Mouse (Mus musculus) liver, embryonic 15.5 days (tissue): Measurements from ENCODE around the gene Tpm4. TPM values are rescaled to one million over a fixed set of nuclear protein-coding genes. Genes with fewer than 3 reads are reported as not detected.
A peak's percentile ranks its signal among the peaks of the same experiment; 100 is the strongest.
"Not testable (repeated sequence)": the region's sequence is repeated elsewhere in the genome, so short reads cannot be mapped to it uniquely, and the experiment has no call there.

Experiments used
- ATAC-seq: fragments of 200-750 bp; cut with Nextera tagmentation; 2 replicates; pipeline ENCODE4 v1.8.0; 2017; ENCODE audit warnings: moderate number of reproducible peaks, mild to moderate bottlenecking, moderate library complexity; ENCODE audit not compliant: insufficient read depth
- H3K27ac ChIP-seq: fragments of 300-500 bp; sonication (generic); replicated peaks from 2 replicates; pipeline ENCODE4 v1.5.1; 2015; ENCODE audit warnings: mild to moderate bottlenecking, inconsistent platforms
- H3K27me3 ChIP-seq: fragments of 300-500 bp; sonication (generic); 2 replicates; pipeline ENCODE4 v1.6.1; 2015; ENCODE audit warnings: mild to moderate bottlenecking, inconsistent platforms
- H3K36me3 ChIP-seq: fragments of 300-500 bp; sonication (generic); replicated peaks from 2 replicates; pipeline ENCODE4 v1.6.1; 2015; ENCODE audit warnings: moderate library complexity, mild to moderate bottlenecking, inconsistent platforms
- H3K4me1 ChIP-seq: fragments of 300-500 bp; sonication (generic); replicated peaks from 2 replicates; pipeline ENCODE4 v1.6.1; 2015; ENCODE audit warnings: inconsistent platforms
- H3K4me2 ChIP-seq: fragments of 300-500 bp; sonication (generic); 2 replicates; pipeline ENCODE4 v1.6.1; 2015; ENCODE audit warnings: moderate library complexity, mild to moderate bottlenecking, inconsistent platforms
- H3K4me3 ChIP-seq: fragments of 300-500 bp; sonication (generic); replicated peaks from 2 replicates; pipeline ENCODE4 v1.5.1; 2015; ENCODE audit warnings: mild to moderate bottlenecking, inconsistent platforms
- H3K9ac ChIP-seq: fragments of 300-500 bp; sonication (generic); 2 replicates; pipeline ENCODE4 v1.6.1; 2015; ENCODE audit warnings: moderate library complexity, mild to moderate bottlenecking, inconsistent platforms
- H3K9me3 ChIP-seq: fragments of 300-500 bp; sonication (generic); replicated peaks from 2 replicates; pipeline ENCODE4 v1.6.1; 2016; ENCODE audit warnings: inconsistent platforms
- WGBS: fragments of 180-500 bp; shearing (Covaris S2); methylation state at CpG from one replicate; pipeline ENCODE4 v1.1.7; 2015; ENCODE audit warnings: mixed read lengths; ENCODE audit not compliant: insufficient replicate concordance; 5-methylcytosine and 5-hydroxymethylcytosine counted together
- polyA plus RNA-seq: library from polyadenylated mRNA; unstranded; fragments of >200 nt; fragmentation: Nextera tagmentation; extraction: Ambion mirVana; gene quantifications from 2 replicates; pipeline ENCODE4 v1.2.1, GENCODE M21; 2015

The Tpm4 gene
- 80.7 and 82.6 TPM in 2 replicates for polyA plus RNA-seq

GRCm38 (mm10) chr8:72134756-72135445 lies at the start of gene Tpm4:
Tpm4 (plus strand) TSS chr8:72134975.
- Histone ChIP-seq H3K27ac (peak within 1 kb of the TSS; percentile 78), H3K4me1 (peaks cover 25% of the 10 kb centered on the region), H3K36me3 (peaks cover 16% of the 10 kb centered on the region), H3K27me3 (peaks cover 52% of the 10 kb centered on the region), H3K9me3 (no peaks in the 10 kb centered on the region), H3K4me3 (peak within 1 kb of the TSS; percentile 63), H3K9ac (peak within 1 kb of the TSS; percentile 59), H3K4me2 (peak within 1 kb of the TSS; percentile 72)
- ATAC-seq: peak; percentile 69
- 2% methylated on average over 49 of the region's 49 CpGs for WGBS

DNA sequence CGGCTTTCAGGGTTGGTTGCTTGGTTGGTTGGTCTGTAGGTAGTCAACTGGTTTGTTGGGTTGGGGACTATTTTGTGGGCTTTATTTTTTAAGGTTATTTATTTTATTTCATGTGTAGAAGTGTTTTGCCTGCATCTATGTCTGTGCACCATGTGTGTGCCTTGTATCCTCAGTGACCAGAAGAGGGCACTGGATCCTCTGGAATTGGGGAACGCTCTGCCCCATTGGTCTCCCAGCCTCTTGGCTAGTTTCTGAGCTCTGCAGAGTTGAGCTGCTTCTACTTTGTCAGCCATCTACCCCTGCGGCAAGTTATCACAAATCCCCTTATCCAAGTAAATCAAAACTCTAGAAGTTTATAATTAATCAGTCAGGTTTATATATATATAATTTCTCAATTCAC lies 47.2 kb upstream of the Tpm4 start:
- H3K27me3 ChIP-seq, H3K9me3 ChIP-seq, H3K27ac ChIP-seq, H3K4me1 ChIP-seq, H3K4me2 ChIP-seq, H3K36me3 ChIP-seq, H3K4me3 ChIP-seq, H3K9ac ChIP-seq, ATAC-seq: not testable (repeated sequence)
- 57% methylated on average over 3 of the region's 3 CpGs for WGBS

GRCm38 (mm10) chr8:72096721-72097120 lies 38.1 kb upstream of the Tpm4 start:
- not testable (repeated sequence) for H3K9ac ChIP-seq, H3K4me1 ChIP-seq, H3K4me2 ChIP-seq, H3K4me3 ChIP-seq, H3K27ac ChIP-seq, H3K36me3 ChIP-seq, H3K9me3 ChIP-seq, H3K27me3 ChIP-seq, ATAC-seq

DNA sequence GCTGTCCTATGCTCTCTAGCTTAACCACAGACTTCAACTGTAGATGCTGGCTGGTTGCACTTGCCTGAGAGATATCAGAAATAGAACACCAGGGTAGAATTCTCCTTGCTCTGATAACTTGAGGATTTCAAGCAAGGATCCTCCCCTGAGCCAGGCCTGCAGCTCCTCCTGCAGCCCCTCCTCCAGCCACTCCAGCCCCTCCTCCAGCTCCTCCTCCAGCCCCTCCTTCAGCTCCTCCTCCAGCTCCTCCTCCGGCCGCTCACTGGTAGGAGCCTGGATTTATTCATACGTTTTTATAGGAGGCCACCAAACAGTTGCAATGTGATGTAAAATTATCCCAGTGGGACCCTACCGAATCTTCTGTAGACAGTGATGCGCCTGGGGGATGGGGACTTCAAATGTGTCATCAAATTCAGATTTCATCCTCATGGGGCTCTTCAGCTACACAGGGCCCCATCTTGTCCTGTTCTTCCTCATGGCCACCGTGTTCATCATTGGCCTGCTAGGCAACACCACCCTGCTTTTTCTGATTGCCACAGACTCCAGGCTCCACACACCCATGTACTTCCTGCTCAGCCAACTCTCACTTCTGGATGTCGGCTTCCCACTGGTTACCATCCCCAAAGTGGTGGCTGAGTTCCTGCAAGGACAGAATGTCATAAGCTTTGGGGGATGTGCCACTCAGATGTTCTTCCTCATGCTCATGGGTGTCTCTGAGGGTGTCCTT lies 35.2 kb upstream of the Tpm4 start:
- not testable (repeated sequence) for H3K4me2 ChIP-seq, ATAC-seq, H3K4me1 ChIP-seq, H3K36me3 ChIP-seq, H3K9me3 ChIP-seq, H3K4me3 ChIP-seq, H3K27me3 ChIP-seq, H3K9ac ChIP-seq, H3K27ac ChIP-seq
- WGBS: 52% methylated on average over 6 of the region's 7 CpGs

DNA sequence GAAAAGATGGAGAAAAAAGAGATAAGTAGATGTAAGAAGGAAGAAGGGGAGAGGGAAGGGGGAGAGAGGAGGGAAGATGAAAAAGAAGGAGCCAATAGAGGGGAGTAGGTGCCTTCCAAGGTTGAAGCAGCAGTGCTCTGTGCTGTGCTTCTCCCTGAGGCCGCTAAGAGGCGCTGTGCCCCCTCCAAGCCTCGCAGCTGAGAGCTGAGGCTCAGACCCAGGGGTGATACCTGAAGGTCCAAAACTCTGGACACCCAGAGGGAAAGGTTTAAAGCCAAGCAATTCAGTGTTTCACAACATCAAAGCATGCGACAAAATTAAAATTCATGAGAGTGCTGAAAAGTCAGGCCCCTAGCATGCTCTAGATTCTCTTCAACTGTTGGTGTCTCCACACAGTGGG lies 29.6 kb upstream of the Tpm4 start:
- H3K36me3 ChIP-seq: no peaks in the 10 kb centered on the region
- no peaks in the 10 kb centered on the region for H3K27me3 ChIP-seq
- no peak for ATAC-seq
- H3K9me3 ChIP-seq: no peaks in the 10 kb centered on the region
- H3K9ac ChIP-seq: no peak overlapping the region
- H3K4me3 ChIP-seq: no peak overlapping the region
- H3K4me2 ChIP-seq: no peak overlapping the region
- no peak overlapping the region for H3K27ac ChIP-seq
- WGBS: 15% methylated on average over 4 of the region's 4 CpGs
- no peaks in the 10 kb centered on the region for H3K4me1 ChIP-seq

GRCm38 (mm10) chr8:72106740-72107139 lies 28.0 kb upstream of the Tpm4 start, which contains the start of gene Olfr374:
Olfr374 (plus strand) TSS chr8:72107040.
- H3K4me2 ChIP-seq: no peak within 1 kb of the TSS
- H3K9me3 ChIP-seq: no peaks in the 10 kb centered on the region
- H3K4me1 ChIP-seq: no peaks in the 10 kb centered on the region
- H3K9ac ChIP-seq: no peak within 1 kb of the TSS
- WGBS: 83% methylated on average over 3 of the region's 3 CpGs
- no peaks in the 10 kb centered on the region for H3K36me3 ChIP-seq
- ATAC-seq: no peak
- H3K27ac ChIP-seq: no peak within 1 kb of the TSS
- H3K27me3 ChIP-seq: no peaks in the 10 kb centered on the region
- no peak within 1 kb of the TSS for H3K4me3 ChIP-seq

- Histone ChIP-seq H3K36me3 (no peaks in the 10 kb centered on the region), H3K27me3 (no peaks in the 10 kb centered on the region), H3K9me3 (no peaks in the 10 kb centered on the region), H3K4me3 (no peak overlapping the region), H3K4me1 (no peaks in the 10 kb centered on the region), H3K4me2 (no peak overlapping the region), H3K27ac (no peak overlapping the region), H3K9ac (no peak overlapping the region)
- WGBS: 47% methylated on average over 6 of the region's 6 CpGs
- no peak for ATAC-seq
Observed at GRCm38 (mm10) chr8:72110876-72111275, 23.9 kb upstream of the Tpm4 start.

GRCm38 (mm10) chr8:72112486-72112885 lies 22.3 kb upstream of the Tpm4 start:
- H3K9ac ChIP-seq: no peak overlapping the region

GRCm38 (mm10) chr8:72115202-72115601 lies 19.6 kb upstream of the Tpm4 start:
- WGBS: 63% methylated on average over 2 of the region's 2 CpGs
- Histone ChIP-seq H3K9me3 (no peaks in the 10 kb centered on the region), H3K4me1 (no peaks in the 10 kb centered on the region), H3K9ac (no peak overlapping the region), H3K27me3 (no peaks in the 10 kb centered on the region), H3K27ac (no peak overlapping the region), H3K4me2 (no peak overlapping the region), H3K4me3 (no peak overlapping the region), H3K36me3 (no peaks in the 10 kb centered on the region)
- ATAC-seq: no peak

More at GRCm38 (mm10) chr8:72112486-72112885, 22.3 kb upstream of the Tpm4 start:
- Histone ChIP-seq H3K4me1 (no peaks in the 10 kb centered on the region), H3K4me2 (no peak overlapping the region), H3K27me3 (no peaks in the 10 kb centered on the region), H3K9me3 (no peaks in the 10 kb centered on the region), H3K4me3 (no peak overlapping the region), H3K36me3 (no peaks in the 10 kb centered on the region), H3K27ac (no peak overlapping the region)
- ATAC-seq: no peak
- WGBS: 45% methylated on average over 3 of the region's 3 CpGs

DNA sequence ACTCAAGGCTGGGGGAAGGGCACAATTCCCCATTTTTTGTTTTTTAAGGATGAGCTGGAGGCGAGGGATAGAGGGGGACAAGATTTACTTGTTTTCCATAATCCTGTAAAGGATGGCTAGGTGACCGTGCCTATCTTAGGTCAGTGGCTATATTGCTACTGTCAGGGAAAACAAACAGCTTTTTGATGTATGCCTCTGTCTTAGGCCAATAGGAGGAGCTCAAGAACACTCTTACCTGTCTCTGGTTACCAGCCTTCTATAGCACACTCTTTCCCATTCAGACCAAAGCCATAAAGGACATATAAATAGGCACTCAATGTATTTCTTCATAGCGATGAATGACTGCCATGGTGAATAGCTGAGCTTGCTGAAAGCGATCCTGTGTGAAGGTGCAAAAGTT lies 16.2 kb upstream of the Tpm4 start:
- WGBS: 36% methylated on average over 4 of the region's 4 CpGs
- Histone ChIP-seq H3K4me1 (no peaks in the 10 kb centered on the region), H3K36me3 (no peaks in the 10 kb centered on the region), H3K27ac (no peak overlapping the region), H3K27me3 (no peaks in the 10 kb centered on the region), H3K9me3 (no peaks in the 10 kb centered on the region), H3K4me3 (no peak overlapping the region), H3K4me2 (no peak overlapping the region), H3K9ac (no peak overlapping the region)
- ATAC-seq: no peak

GRCm38 (mm10) chr8:72121486-72121885 lies 13.3 kb upstream of the Tpm4 start:
- not testable (repeated sequence) for H3K36me3 ChIP-seq, H3K4me2 ChIP-seq, H3K4me1 ChIP-seq, H3K4me3 ChIP-seq, H3K27ac ChIP-seq, H3K27me3 ChIP-seq, ATAC-seq, H3K9me3 ChIP-seq, H3K9ac ChIP-seq
- WGBS: 31% methylated on average over 3 of the region's 3 CpGs
